Mouse (Mus musculus): ENCODE results near the gene Gnai2. TPM values are rescaled to one million over a fixed set of nuclear protein-coding genes. Genes with fewer than 3 reads are reported as not detected.
A peak's percentile ranks its signal among the peaks of the same experiment; 100 is the strongest.
"Not testable (repeated sequence)": the region's sequence is repeated elsewhere in the genome, so short reads cannot be mapped to it uniquely, and the experiment has no call there.

Gnai2 gene
- polyA plus RNA-seq, 1 experiment from 2014 or later: 443 TPM

GRCm38 (mm10) chr9:107570016-107570415 is 65.2 kb downstream of the Gnai2 start:
- H3K36me3 ChIP-seq: peaks cover 53% of the 10 kb centered on the region
- H3K4me3 ChIP-seq: peak overlapping the region; percentile 89
- no peak for ATAC-seq (ENCODE audit: insufficient number of reproducible peaks, insufficient read depth, low FRiP score, low TSS enrichment)
- peaks cover 32% of the 10 kb centered on the region for H3K4me1 ChIP-seq
- peak overlapping the region; percentile 88 for H3K27ac ChIP-seq
- H3K9ac ChIP-seq: peak overlapping the region; percentile 84
- H3K9me3 ChIP-seq: no peaks in the 10 kb centered on the region
- H3K27me3 ChIP-seq: no peaks in the 10 kb centered on the region
- H3K4me2 ChIP-seq (replicated peaks): peak overlapping the region; percentile 86
- WGBS: 47% methylated on average over 13 of the region's 13 CpGs

GRCm38 (mm10) chr9:107569270-107569669 is 65.9 kb downstream of the Gnai2 start:
- 0% methylated on average over 23 of the region's 23 CpGs for WGBS
- H3K27ac ChIP-seq: peak overlapping the region; percentile 88
- H3K9me3 ChIP-seq: no peaks in the 10 kb centered on the region
- H3K9ac ChIP-seq: peak overlapping the region; percentile 84
- peak overlapping the region; percentile 86 for H3K4me2 ChIP-seq (replicated peaks)
- H3K27me3 ChIP-seq: no peaks in the 10 kb centered on the region
- ATAC-seq (ENCODE audit: insufficient number of reproducible peaks, insufficient read depth, low FRiP score, low TSS enrichment): peak; percentile 1; the same call in 1 of the 2 replicates
- peaks cover 33% of the 10 kb centered on the region for H3K4me1 ChIP-seq
- H3K36me3 ChIP-seq: peaks cover 50% of the 10 kb centered on the region
- peak overlapping the region; percentile 89 for H3K4me3 ChIP-seq

GRCm38 (mm10) chr9:107568331-107569261 is 66.6 kb downstream of the Gnai2 start:
- no peaks in the 10 kb centered on the region for H3K9me3 ChIP-seq
- H3K9ac ChIP-seq: peak overlapping the region; percentile 84
- ATAC-seq (ENCODE audit: insufficient number of reproducible peaks, insufficient read depth, low FRiP score, low TSS enrichment): peak; percentile 83
- H3K4me2 ChIP-seq (replicated peaks): peak overlapping the region; percentile 86
- H3K36me3 ChIP-seq: peaks cover 46% of the 10 kb centered on the region
- H3K27me3 ChIP-seq: no peaks in the 10 kb centered on the region
- H3K4me3 ChIP-seq: peak overlapping the region; percentile 89
- peak overlapping the region; percentile 88 for H3K27ac ChIP-seq
- WGBS: under 1% methylated on average over 41 of the region's 41 CpGs
- peaks cover 40% of the 10 kb centered on the region for H3K4me1 ChIP-seq

GRCm38 (mm10) chr9:107567702-107568319 is 67.4 kb downstream of the Gnai2 start, which contains the start of gene Hyal2:
TSS of gene Hyal2 (plus strand) at chr9:107567945.
- no peaks in the 10 kb centered on the region for H3K27me3 ChIP-seq
- H3K4me3 ChIP-seq: peak within 1 kb of the TSS; percentile 89
- no peak for ATAC-seq (ENCODE audit: insufficient number of reproducible peaks, insufficient read depth, low FRiP score, low TSS enrichment)
- peak within 1 kb of the TSS; percentile 84 for H3K9ac ChIP-seq
- peak within 1 kb of the TSS; percentile 86 for H3K4me2 ChIP-seq (replicated peaks)
- peaks cover 42% of the 10 kb centered on the region for H3K4me1 ChIP-seq
- peaks cover 38% of the 10 kb centered on the region for H3K36me3 ChIP-seq
- H3K27ac ChIP-seq: peak within 1 kb of the TSS; percentile 88
- no peaks in the 10 kb centered on the region for H3K9me3 ChIP-seq
- 7% methylated on average over 18 of the region's 18 CpGs for WGBS

- no peak for ATAC-seq (ENCODE audit: insufficient number of reproducible peaks, insufficient read depth, low FRiP score, low TSS enrichment)
- WGBS: 57% methylated on average over 3 of the region's 3 CpGs
- Histone ChIP-seq H3K9ac (no peak overlapping the region), H3K9me3 (no peaks in the 10 kb centered on the region), H3K4me1 (peaks cover 47% of the 10 kb centered on the region), H3K27me3 (no peaks in the 10 kb centered on the region), H3K27ac (peak overlapping the region; percentile 64; the same call in 1 of the 2 replicates), H3K4me3 (no peak overlapping the region), H3K36me3 (peaks cover 33% of the 10 kb centered on the region), H3K4me2 (replicated peaks) (0 out of 2 replicates have a peak overlapping the region, but pooled peaks have one; percentile 86)
These were observed 68.3 kb downstream of the Gnai2 start for GRCm38 (mm10) chr9:107566855-107567254.

- Histone ChIP-seq H3K9ac (0 out of 2 replicates have a peak overlapping the region, but pooled peaks have one; percentile 3), H3K27ac (peak overlapping the region; percentile 64), H3K36me3 (peaks cover 33% of the 10 kb centered on the region), H3K4me2 (replicated peaks) (no peak overlapping the region), H3K4me1 (peaks cover 42% of the 10 kb centered on the region), H3K9me3 (no peaks in the 10 kb centered on the region), H3K4me3 (no peak overlapping the region), H3K27me3 (no peaks in the 10 kb centered on the region)
- WGBS: 59% methylated on average over 15 of the region's 15 CpGs
- ATAC-seq (ENCODE audit: insufficient number of reproducible peaks, insufficient read depth, low FRiP score, low TSS enrichment): no peak
These were observed 69.0 kb downstream of the Gnai2 start for GRCm38 (mm10) chr9:107566041-107566709.

- not testable (repeated sequence) for H3K9ac ChIP-seq; H3K9me3 ChIP-seq; H3K4me2 ChIP-seq (replicated peaks); H3K27me3 ChIP-seq; H3K4me3 ChIP-seq; ATAC-seq (ENCODE audit: insufficient number of reproducible peaks, insufficient read depth, low FRiP score, low TSS enrichment)
- peaks cover 35% of the 10 kb centered on the region for H3K4me1 ChIP-seq
- peak overlapping the region; percentile 64; the same call in 1 of the 2 replicates for H3K27ac ChIP-seq
- WGBS: 43% methylated on average over 5 of the region's 5 CpGs
- H3K36me3 ChIP-seq: peaks cover 33% of the 10 kb centered on the region
These were observed 69.6 kb downstream of the Gnai2 start for GRCm38 (mm10) chr9:107565556-107565955.

Other genes with a start within 250 kb of the Gnai2 start
- 1.1 and 1.2 TPM in 2 replicates for gene Cacna2d2, start 235.8 kb downstream of the Gnai2 start, polyA plus RNA-seq (2016; fragmentation: Nextera tagmentation; extraction: Ambion mirVana)
- 49.7 and 50.1 TPM in 2 replicates for gene Tmem115, start 101.4 kb downstream of the Gnai2 start, polyA plus RNA-seq (2016; fragmentation: Nextera tagmentation; extraction: Ambion mirVana)
- 17.2 and 17.7 TPM in 2 replicates for gene Cyb561d2, start 93.2 kb downstream of the Gnai2 start, polyA plus RNA-seq (2016; fragmentation: Nextera tagmentation; extraction: Ambion mirVana)
- 40.8 and 46.3 TPM in 2 replicates for gene Nprl2, start 93.1 kb downstream of the Gnai2 start, polyA plus RNA-seq (2016; fragmentation: Nextera tagmentation; extraction: Ambion mirVana)
- 1.3 and 1.7 TPM in 2 replicates for gene Zmynd10, start 88.1 kb downstream of the Gnai2 start, polyA plus RNA-seq (2016; fragmentation: Nextera tagmentation; extraction: Ambion mirVana)
- 54.0 and 55.6 TPM in 2 replicates for gene Rassf1, start 83.8 kb downstream of the Gnai2 start, polyA plus RNA-seq (2016; fragmentation: Nextera tagmentation; extraction: Ambion mirVana)
- gene Tusc2, start 72.1 kb downstream of the Gnai2 start, polyA plus RNA-seq (2016; fragmentation: Nextera tagmentation; extraction: Ambion mirVana): 54.1 and 54.8 TPM in 2 replicates
- gene Hyal2, start 67.4 kb downstream of the Gnai2 start, polyA plus RNA-seq (2016; fragmentation: Nextera tagmentation; extraction: Ambion mirVana): 132 and 134 TPM in 2 replicates
- gene Hyal1, start 58.4 kb downstream of the Gnai2 start, polyA plus RNA-seq (2016; fragmentation: Nextera tagmentation; extraction: Ambion mirVana): 12.2 and 13.2 TPM in 2 replicates
- gene Naa80, start 56.5 kb downstream of the Gnai2 start, polyA plus RNA-seq (2016; fragmentation: Nextera tagmentation; extraction: Ambion mirVana): 15.0 and 15.4 TPM in 2 replicates
- 1.4 and 1.5 TPM in 2 replicates for gene Hyal3, start 54.5 kb downstream of the Gnai2 start, polyA plus RNA-seq (2016; fragmentation: Nextera tagmentation; extraction: Ambion mirVana)
- 35.8 and 36.9 TPM in 2 replicates for gene Ifrd2, start 47.7 kb downstream of the Gnai2 start, polyA plus RNA-seq (2016; fragmentation: Nextera tagmentation; extraction: Ambion mirVana)
- 3.8 and 6.9 TPM in 2 replicates for gene Sema3b, start 26.1 kb downstream of the Gnai2 start, polyA plus RNA-seq (2016; fragmentation: Nextera tagmentation; extraction: Ambion mirVana)
- 8.2 and 8.3 TPM in 2 replicates for gene Slc38a3, start 34.2 kb upstream of the Gnai2 start, polyA plus RNA-seq (2016; fragmentation: Nextera tagmentation; extraction: Ambion mirVana)
- 1.4 and 3.0 TPM in 2 replicates for gene Gnat1, start 44.3 kb upstream of the Gnai2 start, polyA plus RNA-seq (2016; fragmentation: Nextera tagmentation; extraction: Ambion mirVana)
- gene Sema3f, start 75.1 kb upstream of the Gnai2 start, polyA plus RNA-seq (2016; fragmentation: Nextera tagmentation; extraction: Ambion mirVana): 52.4 and 53.1 TPM in 2 replicates
- 232 and 261 TPM in 2 replicates for gene Rbm5, start 135.6 kb upstream of the Gnai2 start, polyA plus RNA-seq (2016; fragmentation: Nextera tagmentation; extraction: Ambion mirVana)
- 103 and 110 TPM in 2 replicates for gene Rbm6, start 237.9 kb upstream of the Gnai2 start, polyA plus RNA-seq (2016; fragmentation: Nextera tagmentation; extraction: Ambion mirVana)

Data from embryonic facial prominence, embryonic 12.5 days (tissue).